Mouse (Mus musculus): ENCODE measurements around the gene Entpd7. TPM values are rescaled to one million over a fixed set of nuclear protein-coding genes. Genes with fewer than 3 reads are reported as not detected.
A peak's percentile ranks its signal among the peaks of the same experiment; 100 is the strongest.

Entpd7 gene
- polyA plus RNA-seq, 1 experiment from 2014 or later = 9.5 TPM

- no peak overlapping the region for H3K27ac ChIP-seq (replicated peaks)
These were observed 27.1 kb upstream of the Entpd7 start for GRCm38 (mm10) chr19:43662176-43662967.

GRCm38 (mm10) chr19:43663471-43663870 is 26.0 kb upstream of the Entpd7 start:
- Histone ChIP-seq H3K9ac (replicated peaks) (no peak overlapping the region), H3K27me3 (replicated peaks) (no peaks in the 10 kb centered on the region), H3K9me3 (replicated peaks) (no peaks in the 10 kb centered on the region), H3K4me3 (replicated peaks) (no peak overlapping the region), H3K4me1 (0 out of 2 replicates have a peak, but pooled peaks cover 8% of the 10 kb centered on the region), H3K4me2 (no peak overlapping the region), H3K36me3 (peaks cover 18% of the 10 kb centered on the region), H3K27ac (replicated peaks) (no peak overlapping the region)
- no peak for ATAC-seq (ENCODE audit: low FRiP score)
- 81% methylated on average over 8 of the region's 8 CpGs for WGBS

More at GRCm38 (mm10) chr19:43662176-43662967, 27.1 kb upstream of the Entpd7 start:
- H3K4me1 ChIP-seq = 0 out of 2 replicates have a peak, but pooled peaks cover 8% of the 10 kb centered on the region
- 41% methylated on average over 19 of the region's 19 CpGs for WGBS
- no peak overlapping the region for H3K4me3 ChIP-seq (replicated peaks)
- H3K4me2 ChIP-seq = no peak overlapping the region
- no peaks in the 10 kb centered on the region for H3K9me3 ChIP-seq (replicated peaks)
- ATAC-seq (ENCODE audit: low FRiP score) = peak; percentile 70; the same call in 1 of the 2 replicates
- H3K9ac ChIP-seq (replicated peaks) = no peak overlapping the region
- no peaks in the 10 kb centered on the region for H3K27me3 ChIP-seq (replicated peaks)
- H3K36me3 ChIP-seq = peaks cover 18% of the 10 kb centered on the region

GRCm38 (mm10) chr19:43665441-43666048 is 23.9 kb upstream of the Entpd7 start:
- Histone ChIP-seq H3K4me3 (replicated peaks) (no peak overlapping the region), H3K9me3 (replicated peaks) (no peaks in the 10 kb centered on the region), H3K4me1 (peaks cover 8% of the 10 kb centered on the region; the same call in 1 of the 2 replicates), H3K27me3 (replicated peaks) (no peaks in the 10 kb centered on the region), H3K4me2 (no peak overlapping the region), H3K36me3 (peaks cover 18% of the 10 kb centered on the region), H3K27ac (replicated peaks) (no peak overlapping the region), H3K9ac (replicated peaks) (no peak overlapping the region)
- no peak for ATAC-seq (ENCODE audit: low FRiP score)
- WGBS = 50% methylated on average over 12 of the region's 12 CpGs

DNA sequence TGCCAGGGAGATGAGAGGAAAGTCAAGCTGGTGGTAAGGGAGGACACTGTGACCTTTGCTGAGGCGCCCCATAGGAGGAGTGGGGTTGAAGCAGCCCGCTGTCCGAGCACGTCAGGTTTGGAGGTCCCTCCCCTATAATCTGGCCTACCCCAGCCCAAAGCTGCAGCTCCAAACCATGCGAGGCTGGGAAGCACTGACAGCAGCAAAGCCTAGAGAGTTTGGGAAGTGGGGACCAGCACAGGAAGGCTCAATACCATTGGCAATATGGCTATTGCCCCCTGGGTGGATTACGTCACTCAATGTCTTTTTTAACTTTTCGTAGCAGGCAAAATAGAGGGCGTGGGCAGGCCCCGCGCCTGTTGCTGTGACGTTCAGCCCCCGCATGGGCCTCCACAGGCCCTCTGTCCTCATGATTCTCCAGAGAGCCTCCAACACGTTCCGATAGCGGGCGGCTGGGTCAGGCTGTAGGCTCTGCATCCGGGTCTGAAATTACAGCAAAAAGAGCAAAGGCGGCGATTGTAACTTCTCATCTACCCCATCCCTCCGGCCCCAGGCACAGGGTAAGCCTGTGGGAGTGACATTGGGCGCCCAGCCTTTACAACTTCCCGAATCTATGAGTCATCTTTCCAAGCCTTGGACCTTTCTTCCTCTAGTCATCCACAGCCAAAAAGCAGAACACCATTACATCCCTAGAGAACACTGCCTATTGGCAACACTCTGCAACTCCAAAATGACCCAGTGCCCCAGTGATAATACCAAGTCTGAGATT is 22.6 kb upstream of the Entpd7 start:
- no peaks in the 10 kb centered on the region for H3K9me3 ChIP-seq (replicated peaks)
- H3K4me1 ChIP-seq = peaks cover 15% of the 10 kb centered on the region
- H3K9ac ChIP-seq (replicated peaks) = no peak overlapping the region
- ATAC-seq (ENCODE audit: low FRiP score) = no peak
- no peak overlapping the region for H3K4me2 ChIP-seq
- peaks cover 18% of the 10 kb centered on the region for H3K36me3 ChIP-seq
- no peak overlapping the region for H3K27ac ChIP-seq (replicated peaks)
- no peak overlapping the region for H3K4me3 ChIP-seq (replicated peaks)
- H3K27me3 ChIP-seq (replicated peaks) = no peaks in the 10 kb centered on the region
- 92% methylated on average over 22 of the region's 22 CpGs for WGBS

GRCm38 (mm10) chr19:43667430-43667809 is 22.1 kb upstream of the Entpd7 start:
- WGBS = 59% methylated on average over 4 of the region's 4 CpGs
- H3K27me3 ChIP-seq (replicated peaks) = no peaks in the 10 kb centered on the region
- ATAC-seq (ENCODE audit: low FRiP score) = no peak

GRCm38 (mm10) chr19:43669136-43669759 is 20.2 kb upstream of the Entpd7 start:
- H3K4me3 ChIP-seq (replicated peaks) = no peak overlapping the region
- H3K4me2 ChIP-seq = no peak overlapping the region
- WGBS = 88% methylated on average over 8 of the region's 8 CpGs
- no peaks in the 10 kb centered on the region for H3K9me3 ChIP-seq (replicated peaks)
- peaks cover 22% of the 10 kb centered on the region for H3K4me1 ChIP-seq
- peaks cover 3% of the 10 kb centered on the region for H3K36me3 ChIP-seq
- H3K9ac ChIP-seq (replicated peaks) = no peak overlapping the region
- no peaks in the 10 kb centered on the region for H3K27me3 ChIP-seq (replicated peaks)
- no peak for ATAC-seq (ENCODE audit: low FRiP score)
- no peak overlapping the region for H3K27ac ChIP-seq (replicated peaks)

More at GRCm38 (mm10) chr19:43667430-43667809, 22.1 kb upstream of the Entpd7 start:
- Histone ChIP-seq H3K4me1 (peaks cover 9% of the 10 kb centered on the region), H3K9me3 (replicated peaks) (no peaks in the 10 kb centered on the region), H3K4me2 (no peak overlapping the region), H3K9ac (replicated peaks) (no peak overlapping the region), H3K4me3 (replicated peaks) (no peak overlapping the region), H3K36me3 (peaks cover 18% of the 10 kb centered on the region), H3K27ac (replicated peaks) (no peak overlapping the region)

GRCm38 (mm10) chr19:43671054-43671453 is 18.4 kb upstream of the Entpd7 start:
- H3K4me2 ChIP-seq = no peak overlapping the region
- no peak overlapping the region for H3K27ac ChIP-seq (replicated peaks)
- no peak overlapping the region for H3K4me3 ChIP-seq (replicated peaks)
- no peak for ATAC-seq (ENCODE audit: low FRiP score)
- H3K36me3 ChIP-seq = no peaks in the 10 kb centered on the region
- H3K4me1 ChIP-seq = peaks cover 27% of the 10 kb centered on the region
- no peaks in the 10 kb centered on the region for H3K9me3 ChIP-seq (replicated peaks)
- H3K27me3 ChIP-seq (replicated peaks) = no peaks in the 10 kb centered on the region
- WGBS = 87% methylated on average over 7 of the region's 7 CpGs
- H3K9ac ChIP-seq (replicated peaks) = no peak overlapping the region

DNA sequence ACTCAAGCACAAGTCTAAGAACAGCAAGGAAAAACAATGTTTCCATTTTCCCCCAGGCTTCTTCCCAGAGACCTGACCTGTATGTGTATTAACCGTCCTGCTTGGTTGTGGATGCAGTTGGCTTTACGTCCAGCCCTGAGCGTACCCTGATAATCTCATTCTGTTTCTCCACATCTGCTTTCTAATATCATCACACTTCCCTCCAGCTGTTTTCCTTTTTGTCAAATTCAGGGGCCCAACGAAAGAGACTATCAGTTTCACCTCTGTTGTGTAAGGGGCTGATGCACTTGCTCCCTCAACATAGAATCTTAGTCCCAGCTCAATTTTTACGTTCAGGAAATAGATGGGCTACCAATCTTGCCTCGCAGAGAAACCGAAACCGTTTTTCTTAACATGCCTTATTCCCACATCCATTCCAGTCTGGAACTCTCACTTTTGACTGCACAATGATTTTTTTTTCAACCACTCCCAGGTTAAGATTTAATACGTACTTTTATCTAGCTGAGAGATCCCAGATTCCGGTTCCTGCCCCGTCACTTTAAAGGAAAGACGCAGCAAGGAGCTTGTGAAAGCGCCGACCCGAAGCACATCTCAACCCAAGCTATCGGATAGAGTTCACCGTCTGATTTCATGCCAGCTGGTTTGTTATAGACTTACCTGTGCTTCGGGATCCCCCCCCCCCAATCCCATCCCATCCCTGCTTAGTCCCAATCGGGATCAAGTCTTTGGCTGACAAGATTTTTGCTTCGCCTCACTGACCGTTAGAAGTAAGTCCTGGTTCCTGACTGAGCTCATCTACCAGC is 15.8 kb upstream of the Entpd7 start:
- ATAC-seq (ENCODE audit: low FRiP score) = no peak
- peaks cover 36% of the 10 kb centered on the region for H3K4me1 ChIP-seq
- no peaks in the 10 kb centered on the region for H3K9me3 ChIP-seq (replicated peaks)
- H3K4me3 ChIP-seq (replicated peaks) = peak overlapping the region; percentile 98
- H3K27ac ChIP-seq (replicated peaks) = peak overlapping the region; percentile 89
- H3K4me2 ChIP-seq = peak overlapping the region; percentile 80
- 9% methylated on average over 21 of the region's 21 CpGs for WGBS
- no peaks in the 10 kb centered on the region for H3K27me3 ChIP-seq (replicated peaks)
- no peaks in the 10 kb centered on the region for H3K36me3 ChIP-seq
- H3K9ac ChIP-seq (replicated peaks) = peak overlapping the region; percentile 96

- no peaks in the 10 kb centered on the region for H3K36me3 ChIP-seq
- peak overlapping the region; percentile 80 for H3K4me2 ChIP-seq
- peak overlapping the region; percentile 96 for H3K9ac ChIP-seq (replicated peaks)
- H3K4me1 ChIP-seq = peaks cover 36% of the 10 kb centered on the region
- WGBS = under 1% methylated on average over 24 of the region's 29 CpGs
- peak overlapping the region; percentile 98 for H3K4me3 ChIP-seq (replicated peaks)
- no peaks in the 10 kb centered on the region for H3K27me3 ChIP-seq (replicated peaks)
- no peaks in the 10 kb centered on the region for H3K9me3 ChIP-seq (replicated peaks)
- peak; percentile 15 for ATAC-seq (ENCODE audit: low FRiP score)
- peak overlapping the region; percentile 89 for H3K27ac ChIP-seq (replicated peaks)
These were observed 15.2 kb upstream of the Entpd7 start for GRCm38 (mm10) chr19:43674316-43674689.

DNA sequence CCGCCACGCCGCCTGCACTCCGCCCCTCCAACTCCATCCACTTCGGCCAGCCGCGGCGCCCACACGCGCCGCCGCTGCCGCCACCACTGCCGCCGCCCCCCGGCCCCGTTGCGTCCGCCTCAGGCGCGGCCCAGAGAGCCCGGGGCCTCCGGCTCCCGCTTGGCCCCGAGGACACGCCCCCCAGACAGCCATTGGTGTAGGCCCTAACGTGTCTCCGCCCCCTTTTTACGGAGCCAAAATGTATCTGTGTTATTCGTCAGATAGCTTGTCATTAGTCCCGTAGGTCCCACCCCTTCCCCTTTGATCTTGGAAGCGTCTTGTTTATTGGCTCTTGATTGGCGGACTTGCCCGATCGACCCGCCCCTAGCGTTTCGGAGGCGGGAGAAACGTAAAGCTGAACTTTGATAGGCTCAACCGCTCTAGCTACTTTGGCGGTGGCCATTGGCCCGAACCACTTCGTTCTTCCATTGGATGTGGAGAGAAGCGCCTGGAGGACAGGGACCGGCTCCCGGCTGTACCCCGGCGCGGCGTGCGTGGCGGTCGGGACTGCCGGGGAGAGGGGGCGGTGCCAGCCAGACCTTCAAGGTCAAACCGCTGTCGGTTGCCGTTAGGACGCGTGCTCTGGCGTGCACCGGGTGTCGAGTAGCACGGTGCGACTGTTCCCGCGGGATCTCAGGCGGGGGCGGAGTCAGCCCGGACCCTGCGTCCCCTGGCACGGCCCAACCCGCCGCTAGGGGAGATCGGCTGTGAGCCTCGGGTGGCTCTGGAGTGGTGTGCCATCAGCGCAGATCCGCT is 14.5 kb upstream of the Entpd7 start, which contains the start of gene Slc25a28:
TSS of gene Slc25a28 (minus strand) at position 152 of the 795 bp plus-strand sequence.
- H3K9ac ChIP-seq (replicated peaks) = peak within 1 kb of the TSS; percentile 96
- ATAC-seq (ENCODE audit: low FRiP score) = peak; percentile 97
- peak within 1 kb of the TSS; percentile 93 for H3K4me2 ChIP-seq
- H3K9me3 ChIP-seq (replicated peaks) = no peaks in the 10 kb centered on the region
- no peaks in the 10 kb centered on the region for H3K36me3 ChIP-seq
- H3K27me3 ChIP-seq (replicated peaks) = no peaks in the 10 kb centered on the region; the same call in 1 of the 2 replicates
- H3K27ac ChIP-seq (replicated peaks) = peak within 1 kb of the TSS; percentile 99
- H3K4me3 ChIP-seq (replicated peaks) = peak within 1 kb of the TSS; percentile 98
- peaks cover 36% of the 10 kb centered on the region for H3K4me1 ChIP-seq
- WGBS = under 1% methylated on average over 70 of the region's 79 CpGs

All from neural tube, embryonic 15.5 days (tissue).